Mouse (Mus musculus) liver, postnatal 0 days (tissue): ENCODE measurements around the gene Ahcyl1. TPM values are rescaled to one million over a fixed set of nuclear protein-coding genes. Genes with fewer than 3 reads are reported as not detected.

Source experiments
- ATAC-seq: fragments of 200-750 bp; cut with Nextera tagmentation; 2 replicates; pipeline ENCODE4 v1.8.0; 2017; ENCODE audit warnings: mild to moderate bottlenecking, moderate library complexity
- DNase-seq: peaks from one replicate; pipeline ENCODE4 v3.0.0-alpha.2; 2016
- H3K27ac ChIP-seq: fragments of 300-500 bp; sonication (generic); 2 replicates; pipeline ENCODE4 v1.5.1; 2014; ENCODE audit warnings: antibody characterized with exemption, moderate library complexity, mild to moderate bottlenecking, low read depth
- H3K27me3 ChIP-seq: fragments of 300-500 bp; sonication (generic); 2 replicates; pipeline ENCODE4 v1.6.1; 2014; ENCODE audit warnings: low read length, control low read depth, mixed read lengths; ENCODE audit not compliant: insufficient read depth
- H3K36me3 ChIP-seq: fragments of 300-500 bp; sonication (generic); replicated peaks from 2 replicates; pipeline ENCODE4 v1.6.1; 2014; ENCODE audit warnings: mild to moderate bottlenecking, control low read depth, low read length, moderate library complexity, mixed read lengths; ENCODE audit not compliant: insufficient read depth
- H3K4me1 ChIP-seq: fragments of 300-500 bp; sonication (generic); 2 replicates; pipeline ENCODE4 v1.6.1; 2014; ENCODE audit warnings: antibody characterized with exemption, mild to moderate bottlenecking, control low read depth; ENCODE audit not compliant: insufficient read depth
- H3K4me2 ChIP-seq: fragments of 300-500 bp; sonication (generic); 2 replicates; pipeline ENCODE4 v1.6.1; 2014; ENCODE audit warnings: low read depth, mild to moderate bottlenecking, low read length, moderate library complexity, mixed read lengths
- H3K4me3 ChIP-seq: fragments of 300-500 bp; sonication (generic); 2 replicates; pipeline ENCODE4 v1.5.1; 2014; ENCODE audit warnings: low read depth, low read length
- H3K9ac ChIP-seq: fragments of 300-500 bp; sonication (generic); replicated peaks from 2 replicates; pipeline ENCODE4 v1.6.1; 2014; ENCODE audit warnings: mild to moderate bottlenecking, moderate library complexity
- H3K9me3 ChIP-seq: fragments of 300-500 bp; sonication (generic); 2 replicates; pipeline ENCODE4 v1.6.1; 2016; ENCODE audit warnings: mild to moderate bottlenecking, control low read depth, low read length, mixed read lengths
- CTCF ChIP-seq: sonication (generic); IDR thresholded peaks from 2 replicates; pipeline ENCODE4 v1.5.1; 2016; ENCODE audit warnings: antibody characterized with exemption, low read depth
- EP300 ChIP-seq: IDR thresholded peaks from 2 replicates; pipeline ENCODE4 v1.6.1; 2016; ENCODE audit warnings: antibody characterized with exemption, low read depth, mild to moderate bottlenecking
- WGBS: fragments of 180-500 bp; shearing (Covaris S2); extraction: QIAGEN DNeasy Blood & Tissue Kit; methylation state at CpG from one replicate; pipeline ENCODE4 v1.1.7; 2014; ENCODE audit not compliant: insufficient replicate concordance; 5-methylcytosine and 5-hydroxymethylcytosine counted together
- polyA plus RNA-seq: library from polyadenylated mRNA; unstranded; fragments of >200 nt; fragmentation: Nextera tagmentation; extraction: Ambion mirVana; gene quantifications from 2 replicates; pipeline ENCODE4 v1.2.1, GENCODE M21; 2015

Gene Ahcyl1
- polyA plus RNA-seq, 1 experiment from 2014 or later: 19.8 TPM

- Histone ChIP-seq H3K4me3 (no peak overlapping the region), H3K27me3 (no peaks in the 10 kb centered on the region), H3K36me3 (peaks cover 80% of the 10 kb centered on the region), H3K4me2 (no peak overlapping the region), H3K27ac (no peak overlapping the region), H3K9me3 (no peaks in the 10 kb centered on the region), H3K9ac (no peak overlapping the region), H3K4me1 (no peaks in the 10 kb centered on the region)
- TF ChIP-seq CTCF: no peak
- TF ChIP-seq EP300: no peak
- 57% methylated on average over 4 of the region's 4 CpGs for WGBS
- DNase-seq (no peak), ATAC-seq (no peak)
Measured at GRCm38 (mm10) chr3:107670500-107670899, 25.9 kb downstream of the Ahcyl1 start.

- no peaks in the 10 kb centered on the region for H3K9me3 ChIP-seq
- no peaks in the 10 kb centered on the region for H3K27me3 ChIP-seq
- no peaks in the 10 kb centered on the region for H3K4me1 ChIP-seq
- ATAC-seq (no peak), DNase-seq (no peak)
- 90% methylated on average over 7 of the region's 7 CpGs for WGBS
- TF ChIP-seq CTCF (no peak), EP300 (no peak)
- no peak overlapping the region for H3K9ac ChIP-seq
- H3K4me3 ChIP-seq: no peak overlapping the region
- no peak overlapping the region for H3K27ac ChIP-seq
- H3K36me3 ChIP-seq: peaks cover 75% of the 10 kb centered on the region
- no peak overlapping the region for H3K4me2 ChIP-seq
Measured at GRCm38 (mm10) chr3:107668786-107669185, 27.6 kb downstream of the Ahcyl1 start.

GRCm38 (mm10) chr3:107667426-107667825, 28.9 kb downstream of the Ahcyl1 start:
- peaks cover 78% of the 10 kb centered on the region for H3K36me3 ChIP-seq
- H3K4me3 ChIP-seq: no peak overlapping the region
- H3K27me3 ChIP-seq: no peaks in the 10 kb centered on the region
- 80% methylated on average over 6 of the region's 6 CpGs for WGBS
- H3K27ac ChIP-seq: no peak overlapping the region
- TF ChIP-seq EP300 (no peak), CTCF (no peak)
- no peak overlapping the region for H3K9ac ChIP-seq
- no peaks in the 10 kb centered on the region for H3K9me3 ChIP-seq
- H3K4me1 ChIP-seq: no peaks in the 10 kb centered on the region
- ATAC-seq (no peak), DNase-seq (no peak)
- no peak overlapping the region for H3K4me2 ChIP-seq

- H3K36me3 ChIP-seq: peaks cover 80% of the 10 kb centered on the region
- DNase-seq: no peak
- H3K4me2 ChIP-seq: no peak overlapping the region
- no peaks in the 10 kb centered on the region for H3K27me3 ChIP-seq
- H3K27ac ChIP-seq: no peak overlapping the region
- 76% methylated on average over 1 of the region's 1 CpGs for WGBS
- no peak for TF ChIP-seq EP300
- no peak for TF ChIP-seq CTCF
- H3K9me3 ChIP-seq: no peaks in the 10 kb centered on the region
- H3K9ac ChIP-seq: no peak overlapping the region
- H3K4me1 ChIP-seq: no peaks in the 10 kb centered on the region
- no peak for ATAC-seq
- H3K4me3 ChIP-seq: no peak overlapping the region
Measured at GRCm38 (mm10) chr3:107664641-107665040, 31.7 kb downstream of the Ahcyl1 start.

- no peak overlapping the region for H3K27ac ChIP-seq
- H3K9me3 ChIP-seq: no peaks in the 10 kb centered on the region
- no peaks in the 10 kb centered on the region for H3K27me3 ChIP-seq
- ATAC-seq (no peak), DNase-seq (no peak)
- TF ChIP-seq CTCF: peak; percentile 32; the same call in 1 of the 2 replicates
- TF ChIP-seq EP300: no peak
- WGBS: 82% methylated on average over 1 of the region's 1 CpGs
- peaks cover 33% of the 10 kb centered on the region for H3K36me3 ChIP-seq
- H3K9ac ChIP-seq: no peak overlapping the region
- no peaks in the 10 kb centered on the region for H3K4me1 ChIP-seq
- H3K4me3 ChIP-seq: no peak overlapping the region
- no peak overlapping the region for H3K4me2 ChIP-seq
Measured at GRCm38 (mm10) chr3:107659000-107659399, 37.4 kb downstream of the Ahcyl1 start.

GRCm38 (mm10) chr3:107656888-107657287, 39.5 kb downstream of the Ahcyl1 start:
- Histone ChIP-seq H3K27me3 (no peaks in the 10 kb centered on the region), H3K4me3 (no peak overlapping the region), H3K4me2 (no peak overlapping the region), H3K9me3 (no peaks in the 10 kb centered on the region), H3K9ac (no peak overlapping the region), H3K27ac (no peak overlapping the region), H3K36me3 (peaks cover 18% of the 10 kb centered on the region), H3K4me1 (no peaks in the 10 kb centered on the region; the same call in 1 of the 2 replicates)
- no peak for ATAC-seq
- 58% methylated on average over 4 of the region's 4 CpGs for WGBS
- DNase-seq: no peak
- TF ChIP-seq EP300: no peak
- no peak for TF ChIP-seq CTCF

- WGBS: 84% methylated on average over 2 of the region's 2 CpGs
- no peak for ATAC-seq
- DNase-seq: no peak
- Histone ChIP-seq H3K9me3 (no peaks in the 10 kb centered on the region), H3K4me2 (no peak overlapping the region), H3K27ac (no peak overlapping the region), H3K9ac (no peak overlapping the region), H3K4me3 (no peak overlapping the region), H3K36me3 (peaks cover 14% of the 10 kb centered on the region), H3K27me3 (no peaks in the 10 kb centered on the region), H3K4me1 (no peaks in the 10 kb centered on the region; the same call in 1 of the 2 replicates)
- no peak for TF ChIP-seq EP300
- no peak for TF ChIP-seq CTCF
Measured at GRCm38 (mm10) chr3:107656151-107656550, 40.2 kb downstream of the Ahcyl1 start.
